Mouse (Mus musculus) gastrocnemius, postnatal 36 days (tissue): ENCODE data around the gene Traf3ip1. TPM values are rescaled to one million over a fixed set of nuclear protein-coding genes. Genes with fewer than 3 reads are reported as not detected.

ENCODE experiments used
- DNase-seq, 2 experiments: peaks; one replicate each; pipeline ENCODE4 v3.0.0; 2022
- intact Hi-C: fragments of 180-260 bp; cut with DNase I; formaldehyde crosslinking; loops from one replicate; pipeline ENCODE4 v1.15.1; 2025
- total RNA-seq, 2 experiments: library from RNA; stranded (reverse); gene quantifications; 2 replicates each; pipeline ENCODE4 v1.2.3; 2021

The Traf3ip1 gene
- total RNA-seq, 2 experiments from 2014 or later, result 2.7 to 3.4 TPM

DNA sequence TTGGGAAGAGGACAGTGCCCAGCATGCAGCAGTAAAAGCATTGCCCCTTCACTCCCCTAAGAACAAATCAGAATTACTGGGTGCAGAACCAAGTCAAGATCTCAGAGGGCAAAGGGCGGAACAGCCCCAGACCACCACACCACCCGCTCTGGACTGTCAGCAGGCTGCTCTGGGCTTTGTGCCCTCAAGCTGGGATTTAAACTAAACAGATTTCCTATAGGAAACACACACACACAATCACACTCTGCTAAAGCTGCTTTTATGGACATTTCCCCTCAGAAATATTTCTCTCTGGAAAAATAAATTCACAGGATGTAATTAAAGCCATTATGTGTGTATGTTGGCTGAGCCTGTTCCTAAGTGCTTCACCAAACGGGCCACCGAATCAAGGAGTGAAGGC is 37.8 kb downstream of the Traf3ip1 start:
- DNase-seq, result no peak
- intact Hi-C loops, result no loop called here

GRCm38 (mm10) chr1:91532892-91533291 is 38.4 kb downstream of the Traf3ip1 start:
- intact Hi-C loops, result no loop called here
- DNase-seq, result no peak

GRCm38 (mm10) chr1:91533483-91533882 is 39.0 kb downstream of the Traf3ip1 start:
- no peak for DNase-seq
- intact Hi-C loops, result no loop called here

DNA sequence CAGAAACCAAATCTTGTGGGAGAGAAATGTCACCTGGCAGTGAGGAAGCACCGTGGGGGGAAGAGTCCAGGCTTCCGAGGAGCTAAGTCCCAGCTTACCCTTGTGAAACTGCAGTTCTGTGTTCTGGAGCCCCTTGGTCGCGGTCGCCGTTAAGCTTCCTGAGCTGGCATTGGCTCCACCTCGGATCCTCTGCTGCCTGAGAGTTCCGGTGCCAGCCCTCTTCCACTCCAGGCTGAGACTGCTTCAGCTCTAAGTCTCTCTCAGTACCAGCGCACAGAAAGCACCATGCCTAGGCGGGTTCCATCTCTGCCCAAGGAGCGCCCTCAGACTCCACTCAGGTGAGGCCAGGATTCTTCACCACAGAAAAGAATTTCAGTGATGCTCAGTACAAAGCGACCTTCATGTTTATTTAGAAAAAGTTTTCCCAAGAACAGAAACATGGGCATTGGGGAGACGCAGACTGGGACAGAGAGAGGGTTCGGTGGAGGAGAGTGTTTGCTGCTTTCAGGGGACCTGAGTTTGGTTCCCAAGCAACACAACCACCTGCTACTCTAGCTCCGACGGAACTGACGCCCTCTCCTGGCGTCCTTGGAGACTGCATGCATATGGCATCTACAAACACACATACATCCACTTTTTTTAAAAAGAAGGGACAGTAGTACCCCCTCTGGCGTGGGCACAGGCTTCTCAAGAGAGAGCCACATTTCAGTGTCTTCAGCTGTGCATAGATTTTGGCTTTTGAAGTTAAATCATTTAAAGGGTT is 39.7 kb downstream of the Traf3ip1 start:
- intact Hi-C loops, result no loop called here

GRCm38 (mm10) chr1:91537786-91538569 is 43.5 kb downstream of the Traf3ip1 start:
- intact Hi-C loops, result no loop called here
- no peak for DNase-seq

More for the DNA sequence above, 39.7 kb downstream of the Traf3ip1 start:
- DNase-seq, result no peak

DNA sequence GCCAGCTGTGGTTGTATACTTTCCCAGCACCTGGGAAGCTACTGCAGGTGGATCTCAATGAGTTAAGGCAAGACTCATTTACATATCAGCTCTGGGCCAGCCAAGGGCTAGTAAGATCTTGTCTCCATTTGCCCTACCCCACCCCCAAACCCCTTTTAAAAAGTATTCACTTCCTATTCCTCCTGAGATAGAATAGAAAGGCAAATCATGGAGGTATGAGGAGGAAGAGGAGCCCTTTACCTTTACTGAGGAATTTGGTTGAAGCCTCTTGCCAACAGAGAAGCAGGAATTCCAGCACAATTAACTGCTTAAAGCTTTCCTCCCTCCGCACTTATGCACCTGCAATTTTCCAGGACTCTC is 44.1 kb downstream of the Traf3ip1 start:
- intact Hi-C loops, result no loop called here
- DNase-seq, result no peak

DNA sequence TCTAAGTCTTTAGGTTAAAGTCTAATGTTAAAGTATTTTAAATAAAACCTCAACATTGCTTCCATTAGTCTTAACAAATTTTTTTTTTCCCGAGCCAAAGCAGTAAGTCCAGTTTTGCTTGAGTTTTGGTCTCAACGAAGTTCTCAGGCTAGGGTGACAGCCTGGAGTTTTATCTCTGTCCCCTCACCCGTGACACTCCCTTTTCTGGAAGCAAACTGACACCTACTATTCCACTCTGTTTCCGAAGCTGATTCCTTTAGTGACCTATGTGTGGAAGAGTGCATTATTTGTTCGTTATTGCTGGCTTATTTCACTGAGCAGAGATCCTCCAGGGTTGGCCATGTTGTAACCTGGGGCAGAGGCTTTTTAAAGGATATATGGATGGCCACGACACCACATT is 44.8 kb downstream of the Traf3ip1 start:
- DNase-seq, result no peak
- intact Hi-C loops, result no loop called here

DNA sequence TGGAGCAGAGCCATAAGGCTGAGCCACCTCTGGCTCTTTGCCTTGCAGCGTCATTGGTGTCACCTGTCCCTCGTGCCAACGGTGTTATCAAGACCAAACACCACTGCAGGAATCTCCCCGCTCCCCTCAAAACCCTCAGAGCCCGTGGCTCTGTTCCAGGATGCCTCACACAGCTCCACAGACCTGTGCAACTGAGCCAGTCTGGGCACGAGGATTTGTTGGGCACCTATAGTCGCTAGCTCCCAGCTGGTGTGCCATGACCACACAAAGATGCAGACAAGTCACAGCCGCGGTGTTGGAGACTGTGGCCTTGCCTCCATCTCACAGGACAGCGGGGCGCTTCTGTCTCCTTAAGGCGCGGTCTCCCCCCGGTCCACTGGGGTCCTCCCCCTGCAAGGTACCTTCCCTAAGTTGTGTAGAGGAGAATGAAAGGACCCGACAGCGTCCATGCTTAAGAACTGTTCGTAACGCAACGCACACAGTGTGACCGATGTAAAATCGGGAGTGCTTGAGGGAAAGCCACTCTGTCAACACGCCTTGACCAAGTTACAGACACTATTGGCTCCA is 45.3 kb downstream of the Traf3ip1 start:
- no peak for DNase-seq
- intact Hi-C loops, result no loop called here

DNA sequence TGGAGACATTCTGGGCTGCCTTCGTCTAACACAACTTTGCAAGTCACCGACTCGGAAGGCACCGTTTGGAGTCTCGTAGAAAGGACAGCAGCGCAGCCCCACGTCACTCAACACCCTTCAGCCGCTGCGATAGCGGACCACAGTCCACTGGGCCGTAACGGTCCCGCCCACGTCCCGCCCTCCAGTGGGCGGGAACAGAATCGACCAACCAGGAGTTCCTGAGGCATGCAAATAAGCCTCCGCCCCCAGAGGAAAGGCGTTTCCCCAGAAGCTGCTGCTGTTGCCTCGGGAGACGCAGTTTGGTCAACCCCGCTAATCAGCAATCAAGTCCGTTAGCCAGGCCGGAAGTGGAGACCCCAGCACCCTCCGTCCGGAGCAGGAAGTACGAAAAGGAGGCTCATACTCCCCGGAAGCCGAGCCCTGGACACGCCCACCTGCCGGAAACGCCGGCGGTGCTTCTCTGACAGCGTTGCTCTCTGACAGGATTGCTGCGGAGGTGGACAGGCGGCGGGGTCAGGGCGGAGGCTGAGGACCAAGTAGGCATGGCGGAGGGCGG is 45.9 kb downstream of the Traf3ip1 start, which contains the start of gene Asb1:
TSS of gene Asb1 (plus strand) at position 274 of the 556 bp plus-strand sequence.
- peak; percentile 92 to 96 for DNase-seq
- intact Hi-C loops, result no loop called here

DNA sequence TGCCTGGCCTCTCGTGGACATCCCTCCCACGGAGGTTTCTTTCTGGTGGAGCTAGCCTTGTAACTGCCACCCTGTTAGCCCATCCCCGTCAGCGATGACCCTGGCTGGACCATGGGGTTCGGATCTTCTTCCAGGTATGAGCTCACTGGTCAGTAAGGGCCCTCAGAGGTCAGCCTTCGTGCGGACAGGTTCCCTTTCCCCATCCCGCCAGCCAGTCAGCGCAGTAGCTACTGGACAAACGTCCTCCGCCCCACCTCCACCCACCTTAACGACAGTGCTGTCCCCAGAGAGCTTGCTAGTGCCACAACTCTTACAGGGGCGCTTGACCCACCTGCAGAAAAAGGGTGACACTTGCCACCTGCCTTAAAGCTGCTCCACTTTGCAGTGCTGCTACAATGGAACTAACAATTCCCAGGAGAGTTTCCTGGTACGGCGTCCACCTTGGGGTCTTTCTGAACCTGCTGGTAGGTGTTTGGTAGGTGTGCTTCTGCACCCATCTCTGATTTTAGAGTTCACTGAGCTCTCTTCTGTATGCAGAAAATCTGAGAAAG is 46.7 kb downstream of the Traf3ip1 start:
- DNase-seq, result no peak
- intact Hi-C loops, result no loop called here

GRCm38 (mm10) chr1:91543974-91544373 is 49.5 kb downstream of the Traf3ip1 start:
- intact Hi-C loops, result no loop called here
- DNase-seq, result no peak

- intact Hi-C loops, result no loop called here
Observed at GRCm38 (mm10) chr1:91545226-91545625, 50.8 kb downstream of the Traf3ip1 start.

DNA sequence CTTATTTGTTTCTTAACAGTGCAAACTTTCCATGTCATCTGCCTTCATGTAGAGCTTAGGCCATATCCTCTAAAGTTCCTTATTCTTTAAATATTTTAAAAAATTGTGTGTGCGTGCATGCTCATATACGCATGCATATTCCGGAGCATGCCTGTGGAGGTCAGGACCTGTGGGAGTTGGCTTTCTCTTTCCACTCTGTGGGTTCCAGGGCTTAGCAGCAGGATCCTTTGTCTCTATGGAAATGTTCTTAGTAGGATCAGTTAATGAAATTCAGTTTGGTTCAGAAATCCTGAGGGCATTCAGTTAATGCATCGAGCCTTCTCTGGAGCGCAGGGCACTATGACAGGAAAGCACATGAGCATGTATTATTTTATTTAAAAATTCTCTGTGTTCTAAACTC is 53.1 kb downstream of the Traf3ip1 start:
- intact Hi-C loops, result no loop called here
- no peak for DNase-seq

More at GRCm38 (mm10) chr1:91545226-91545625, 50.8 kb downstream of the Traf3ip1 start:
- no peak for DNase-seq

DNA sequence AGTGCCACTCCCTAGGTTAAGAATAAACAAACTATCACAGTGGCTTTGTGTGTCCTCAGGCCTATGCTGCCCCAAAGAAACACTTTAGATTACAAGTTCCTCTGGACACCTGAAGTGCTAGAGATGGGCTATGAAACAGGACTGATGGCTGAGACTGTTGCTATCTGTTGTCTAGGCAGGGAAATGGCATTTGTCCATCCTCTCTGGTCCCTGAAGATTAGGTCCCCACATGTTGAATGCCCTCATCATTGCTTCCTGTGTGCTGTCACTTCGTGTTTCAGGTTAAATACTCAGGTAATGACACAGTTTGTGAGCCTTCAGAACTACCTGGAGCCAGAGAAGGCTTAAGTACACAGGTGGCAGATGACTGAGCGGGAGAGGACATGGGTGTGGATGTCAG is 54.6 kb downstream of the Traf3ip1 start:
- no peak for DNase-seq
- intact Hi-C loops, result no loop called here

- no peak for DNase-seq
- intact Hi-C loops, result no loop called here
Observed at GRCm38 (mm10) chr1:91557099-91557498, 62.7 kb downstream of the Traf3ip1 start.

GRCm38 (mm10) chr1:91561226-91561625 is 66.8 kb downstream of the Traf3ip1 start:
- no peak for DNase-seq
- intact Hi-C loops, result no loop called here

DNA sequence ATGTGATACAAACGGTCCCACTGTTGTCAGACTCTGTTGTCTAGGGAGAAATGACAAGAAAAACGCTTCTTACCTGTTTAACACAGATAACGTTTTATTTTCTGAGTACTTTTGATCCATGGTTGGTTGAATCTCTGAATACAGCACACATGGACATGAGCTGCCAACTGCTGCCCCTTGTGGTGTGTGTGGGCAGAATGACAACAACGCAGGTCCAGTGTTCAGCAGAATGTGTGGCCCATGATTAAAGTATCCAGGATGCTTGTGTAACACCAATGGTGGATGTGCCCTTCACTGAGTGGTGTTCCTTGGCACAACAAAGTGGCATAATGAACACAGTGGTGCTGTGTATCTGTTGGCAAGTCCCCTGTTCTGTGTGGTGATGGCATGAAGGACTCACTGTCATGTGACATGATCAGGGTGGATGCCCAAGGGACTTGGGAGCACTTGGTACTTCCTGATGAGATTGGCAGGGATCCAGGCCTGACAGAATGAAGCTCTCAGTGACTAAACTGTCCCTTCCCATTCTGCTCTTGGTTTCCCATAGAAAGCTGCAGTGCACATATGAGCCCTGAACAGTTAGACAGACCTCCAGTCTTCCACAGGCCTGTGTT is 68.6 kb downstream of the Traf3ip1 start:
- DNase-seq, result no peak
- intact Hi-C loops, result no loop called here

DNA sequence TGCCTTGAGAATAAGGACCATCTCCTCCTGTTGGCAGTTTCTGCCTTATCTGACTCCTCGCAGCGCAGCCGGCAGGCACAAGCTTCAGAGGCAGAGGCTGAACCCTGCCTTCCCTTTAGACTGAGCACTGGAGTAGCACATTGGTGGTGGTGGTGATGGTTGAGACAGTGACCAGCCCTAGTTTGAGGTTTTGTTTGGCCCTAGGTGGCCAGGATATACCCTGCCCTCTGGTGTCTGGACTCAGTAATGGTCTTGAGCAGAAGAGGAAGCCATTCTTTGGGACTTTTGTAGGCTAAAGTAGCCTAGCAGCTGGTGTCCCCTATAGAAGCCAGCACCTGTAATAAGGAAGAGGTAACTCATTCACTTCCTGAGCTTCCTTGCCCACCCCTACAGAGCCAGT is 69.6 kb downstream of the Traf3ip1 start:
- no peak for DNase-seq
- intact Hi-C loops, result no loop called here

GRCm38 (mm10) chr1:91564598-91564997 is 70.2 kb downstream of the Traf3ip1 start:
- DNase-seq, result no peak

GRCm38 (mm10) chr1:91567269-91567668 is 72.8 kb downstream of the Traf3ip1 start:
- no peak for DNase-seq
- intact Hi-C loops, result no loop called here

More at GRCm38 (mm10) chr1:91564598-91564997, 70.2 kb downstream of the Traf3ip1 start:
- intact Hi-C loops, result no loop called here
